Mouse (Mus musculus) midbrain, embryonic 14.5 days (tissue): ENCODE measurements around the gene Adm2. TPM values are rescaled to one million over a fixed set of nuclear protein-coding genes. Genes with fewer than 3 reads are reported as not detected.

Source experiments
- ATAC-seq: fragments of 200-750 bp; cut with Nextera tagmentation; 2 replicates; pipeline ENCODE4 v1.8.0; 2017; ENCODE audit warnings: moderate number of reproducible peaks, moderate library complexity; ENCODE audit not compliant: low FRiP score, low TSS enrichment
- DNase-seq: peaks from one replicate; pipeline ENCODE4 v3.0.0-alpha.2; 2015
- H3K27ac ChIP-seq: fragments of 300-500 bp; sonication (generic); replicated peaks from 2 replicates; pipeline ENCODE4 v1.5.1; 2014; ENCODE audit warnings: mild to moderate bottlenecking, low read depth, low read length, moderate library complexity
- H3K27me3 ChIP-seq: fragments of 300-500 bp; sonication (generic); 2 replicates; pipeline ENCODE4 v1.6.1; 2014; ENCODE audit warnings: low read length, control low read depth, mixed read lengths; ENCODE audit not compliant: control insufficient read depth, insufficient read depth
- H3K36me3 ChIP-seq: fragments of 300-500 bp; sonication (generic); 2 replicates; pipeline ENCODE4 v1.6.1; 2014; ENCODE audit warnings: low read length, control low read depth; ENCODE audit not compliant: control insufficient read depth, insufficient read depth
- H3K4me1 ChIP-seq: fragments of 300-500 bp; sonication (generic); 2 replicates; pipeline ENCODE4 v1.6.1; 2014; ENCODE audit warnings: mild to moderate bottlenecking, antibody characterized with exemption, low read length, control low read depth; ENCODE audit not compliant: control insufficient read depth, insufficient read depth
- H3K4me2 ChIP-seq: fragments of 300-500 bp; sonication (generic); 2 replicates; pipeline ENCODE4 v1.6.1; 2014; ENCODE audit warnings: mild to moderate bottlenecking, low read length, moderate library complexity
- H3K4me3 ChIP-seq: fragments of 300-500 bp; sonication (generic); replicated peaks from 2 replicates; pipeline ENCODE4 v1.5.1; 2014; ENCODE audit warnings: low read depth, low read length
- H3K9ac ChIP-seq: fragments of 300-500 bp; sonication (generic); replicated peaks from 2 replicates; pipeline ENCODE4 v1.6.1; 2014; ENCODE audit warnings: mild to moderate bottlenecking, low read length, moderate library complexity
- H3K9me3 ChIP-seq: fragments of 300-500 bp; sonication (generic); 2 replicates; pipeline ENCODE4 v1.6.1; 2016; ENCODE audit warnings: low read length, control low read depth, mixed read lengths; ENCODE audit not compliant: control insufficient read depth
- WGBS: fragments of 180-500 bp; shearing (Covaris S2); extraction: QIAGEN DNeasy Blood & Tissue Kit; methylation state at CpG from one replicate; pipeline ENCODE4 v1.1.7; 2014; 5-methylcytosine and 5-hydroxymethylcytosine counted together
- polyA plus RNA-seq: library from polyadenylated mRNA; unstranded; fragments of >200 nt; fragmentation: Nextera tagmentation; extraction: Ambion mirVana; gene quantifications from 2 replicates; pipeline ENCODE4 v1.2.1, GENCODE M21; 2014

Adm2 gene
- polyA plus RNA-seq, 1 experiment from 2014 or later: not detected

DNA sequence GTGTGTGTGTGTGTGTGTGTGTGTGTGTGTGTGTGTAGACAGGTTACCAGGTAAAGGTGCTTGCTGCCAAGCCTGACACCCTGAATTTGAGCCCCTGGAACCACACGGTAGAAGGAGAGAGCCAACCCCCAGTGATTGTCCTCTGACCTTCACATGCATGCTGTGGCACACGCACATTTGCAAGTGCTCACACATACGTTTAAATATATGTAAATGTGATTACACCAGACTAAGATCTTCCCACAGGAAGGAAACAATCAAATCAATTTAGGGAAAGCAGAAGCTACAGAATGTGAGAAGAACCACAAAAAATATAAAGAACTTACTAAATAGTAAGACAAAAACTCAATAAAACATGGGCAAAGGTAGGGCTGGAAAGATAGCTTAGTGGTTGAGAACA is 17.6 kb downstream of the Adm2 start:
- Histone ChIP-seq H3K9me3 (no peaks in the 10 kb centered on the region), H3K4me2 (no peak overlapping the region), H3K27me3 (no peaks in the 10 kb centered on the region), H3K4me3 (no peak overlapping the region), H3K4me1 (no peaks in the 10 kb centered on the region), H3K36me3 (no peaks in the 10 kb centered on the region), H3K27ac (no peak overlapping the region), H3K9ac (no peak overlapping the region)
- 85% methylated on average over 3 of the region's 3 CpGs for WGBS
- no peak for DNase-seq
- no peak for ATAC-seq

GRCm38 (mm10) chr15:89341678-89342077 is 19.2 kb downstream of the Adm2 start:
- 30% methylated on average over 1 of the region's 1 CpGs for WGBS
- no peaks in the 10 kb centered on the region for H3K4me1 ChIP-seq
- no peak overlapping the region for H3K4me3 ChIP-seq
- ATAC-seq: no peak
- H3K36me3 ChIP-seq: no peaks in the 10 kb centered on the region
- DNase-seq: no peak
- H3K27me3 ChIP-seq: no peaks in the 10 kb centered on the region
- no peak overlapping the region for H3K9ac ChIP-seq
- H3K4me2 ChIP-seq: no peak overlapping the region
- no peak overlapping the region for H3K27ac ChIP-seq
- no peaks in the 10 kb centered on the region for H3K9me3 ChIP-seq

DNA sequence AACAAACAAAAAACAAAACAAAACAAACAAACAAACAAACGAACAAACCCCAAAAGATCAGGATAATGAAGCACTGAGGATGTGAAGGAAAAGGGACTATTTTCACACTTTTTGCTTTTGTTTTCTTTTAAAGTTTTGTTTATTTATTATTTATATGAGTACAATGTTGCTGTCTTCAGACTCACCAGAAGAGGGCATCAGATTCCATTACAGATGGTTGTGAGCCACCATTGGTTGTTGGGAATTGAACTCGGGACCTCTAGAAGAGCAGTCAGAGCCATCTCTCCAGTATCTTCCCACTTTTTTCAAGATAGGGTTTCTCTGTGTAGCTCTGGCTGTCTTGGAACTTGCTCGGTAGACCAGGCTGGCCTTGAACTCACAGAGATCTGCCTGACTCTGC is 20.8 kb downstream of the Adm2 start:
- H3K36me3 ChIP-seq: no peaks in the 10 kb centered on the region
- no peak overlapping the region for H3K27ac ChIP-seq
- DNase-seq: no peak
- H3K27me3 ChIP-seq: no peaks in the 10 kb centered on the region
- no peak overlapping the region for H3K4me3 ChIP-seq
- no peak overlapping the region for H3K9ac ChIP-seq
- WGBS: 88% methylated on average over 3 of the region's 3 CpGs
- no peaks in the 10 kb centered on the region for H3K4me1 ChIP-seq
- H3K4me2 ChIP-seq: no peak overlapping the region
- no peak for ATAC-seq
- H3K9me3 ChIP-seq: no peaks in the 10 kb centered on the region

GRCm38 (mm10) chr15:89350447-89350846 is 27.9 kb downstream of the Adm2 start:
- Histone ChIP-seq H3K9ac (no peak overlapping the region), H3K4me1 (peaks cover 6% of the 10 kb centered on the region), H3K27ac (no peak overlapping the region), H3K9me3 (no peaks in the 10 kb centered on the region), H3K4me2 (no peak overlapping the region), H3K27me3 (no peaks in the 10 kb centered on the region), H3K36me3 (peaks cover 35% of the 10 kb centered on the region), H3K4me3 (no peak overlapping the region)
- 90% methylated on average over 5 of the region's 5 CpGs for WGBS
- ATAC-seq: no peak
- no peak for DNase-seq

GRCm38 (mm10) chr15:89351302-89351701 is 28.8 kb downstream of the Adm2 start:
- WGBS: 93% methylated on average over 15 of the region's 15 CpGs

GRCm38 (mm10) chr15:89352054-89352453 is 29.5 kb downstream of the Adm2 start:
- Histone ChIP-seq H3K4me1 (peaks cover 15% of the 10 kb centered on the region), H3K9ac (no peak overlapping the region), H3K27ac (no peak overlapping the region), H3K36me3 (peaks cover 35% of the 10 kb centered on the region), H3K9me3 (no peaks in the 10 kb centered on the region), H3K4me3 (no peak overlapping the region), H3K4me2 (no peak overlapping the region), H3K27me3 (no peaks in the 10 kb centered on the region)
- ATAC-seq (no peak), DNase-seq (no peak)
- WGBS: 97% methylated on average over 14 of the region's 14 CpGs

More at GRCm38 (mm10) chr15:89351302-89351701, 28.8 kb downstream of the Adm2 start:
- Histone ChIP-seq H3K9ac (no peak overlapping the region), H3K9me3 (no peaks in the 10 kb centered on the region), H3K4me1 (peaks cover 8% of the 10 kb centered on the region), H3K4me3 (no peak overlapping the region), H3K36me3 (peaks cover 35% of the 10 kb centered on the region), H3K27ac (no peak overlapping the region), H3K27me3 (no peaks in the 10 kb centered on the region), H3K4me2 (no peak overlapping the region)
- no peak for ATAC-seq
- no peak for DNase-seq

DNA sequence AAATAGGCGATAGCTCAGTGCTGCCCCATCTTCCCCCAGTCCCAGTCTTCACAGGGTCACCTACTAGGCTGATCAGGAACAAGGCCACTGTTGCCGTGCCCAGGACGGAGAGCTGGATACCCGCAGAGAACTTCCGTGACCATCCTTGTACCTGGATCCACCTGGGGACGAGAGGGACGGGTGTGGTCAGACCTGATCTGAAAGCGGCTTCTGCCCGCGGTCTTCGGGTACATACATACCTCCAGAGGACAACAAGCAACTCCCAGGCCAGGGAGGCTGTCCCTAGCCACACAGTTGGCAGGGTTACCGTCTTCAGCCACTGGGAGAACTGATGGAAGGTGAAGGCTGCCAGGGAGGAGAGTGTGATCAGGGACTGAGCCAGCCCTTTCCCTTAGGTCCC is 30.3 kb downstream of the Adm2 start:
- Histone ChIP-seq H3K4me2 (no peak overlapping the region), H3K4me1 (peaks cover 18% of the 10 kb centered on the region), H3K27me3 (no peaks in the 10 kb centered on the region), H3K4me3 (no peak overlapping the region), H3K9me3 (no peaks in the 10 kb centered on the region), H3K27ac (no peak overlapping the region), H3K36me3 (peaks cover 35% of the 10 kb centered on the region), H3K9ac (no peak overlapping the region)
- WGBS: 95% methylated on average over 12 of the region's 12 CpGs
- DNase-seq: no peak
- no peak for ATAC-seq

GRCm38 (mm10) chr15:89353837-89354236 is 31.3 kb downstream of the Adm2 start:
- 96% methylated on average over 16 of the region's 16 CpGs for WGBS
- no peak overlapping the region for H3K27ac ChIP-seq
- no peak for ATAC-seq
- DNase-seq: no peak
- H3K4me2 ChIP-seq: no peak overlapping the region
- H3K9ac ChIP-seq: no peak overlapping the region; the same call in 1 of the 2 replicates
- H3K27me3 ChIP-seq: no peaks in the 10 kb centered on the region
- peaks cover 18% of the 10 kb centered on the region for H3K4me1 ChIP-seq
- H3K36me3 ChIP-seq: peaks cover 35% of the 10 kb centered on the region
- no peak overlapping the region for H3K4me3 ChIP-seq
- H3K9me3 ChIP-seq: no peaks in the 10 kb centered on the region

DNA sequence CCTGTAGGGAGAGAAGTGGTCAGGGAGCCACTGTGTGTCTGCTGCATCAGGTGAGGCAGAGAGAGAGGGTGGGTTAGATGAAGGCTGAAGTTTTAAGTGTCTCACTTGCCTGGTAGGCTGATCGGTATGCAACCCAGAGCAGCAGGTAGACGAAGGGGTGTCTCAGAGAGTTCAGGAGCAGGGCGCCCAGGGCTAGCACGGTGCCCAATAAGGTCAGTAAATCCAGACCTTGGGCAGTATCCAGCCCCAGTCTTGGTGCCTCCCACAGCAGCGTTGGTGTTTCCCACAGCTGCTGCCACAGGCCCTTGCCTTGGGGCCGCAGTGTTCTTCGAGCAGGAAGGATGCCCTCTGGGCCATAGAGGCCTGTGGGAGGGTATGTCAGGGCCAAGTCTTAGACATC is 31.9 kb downstream of the Adm2 start:
- H3K27ac ChIP-seq: no peak overlapping the region
- DNase-seq (no peak), ATAC-seq (no peak)
- peak overlapping the region; percentile 71 for H3K9ac ChIP-seq
- peaks cover 18% of the 10 kb centered on the region for H3K4me1 ChIP-seq
- 86% methylated on average over 7 of the region's 7 CpGs for WGBS
- peak overlapping the region; percentile 84 for H3K4me2 ChIP-seq
- no peaks in the 10 kb centered on the region for H3K9me3 ChIP-seq
- H3K4me3 ChIP-seq: peak overlapping the region; percentile 78
- H3K27me3 ChIP-seq: no peaks in the 10 kb centered on the region
- H3K36me3 ChIP-seq: peaks cover 35% of the 10 kb centered on the region
